Mouse (Mus musculus) CD4-positive helper T cell, adult 2 months (primary cell): Measurements from ENCODE around the gene Srd5a3.

Experiments
- DNase-seq: peaks from one replicate; pipeline ENCODE4 v3.0.0-alpha.2; 2012; ENCODE audit warnings: low read depth, missing footprints, low spot score

The Srd5a3 gene

DNA sequence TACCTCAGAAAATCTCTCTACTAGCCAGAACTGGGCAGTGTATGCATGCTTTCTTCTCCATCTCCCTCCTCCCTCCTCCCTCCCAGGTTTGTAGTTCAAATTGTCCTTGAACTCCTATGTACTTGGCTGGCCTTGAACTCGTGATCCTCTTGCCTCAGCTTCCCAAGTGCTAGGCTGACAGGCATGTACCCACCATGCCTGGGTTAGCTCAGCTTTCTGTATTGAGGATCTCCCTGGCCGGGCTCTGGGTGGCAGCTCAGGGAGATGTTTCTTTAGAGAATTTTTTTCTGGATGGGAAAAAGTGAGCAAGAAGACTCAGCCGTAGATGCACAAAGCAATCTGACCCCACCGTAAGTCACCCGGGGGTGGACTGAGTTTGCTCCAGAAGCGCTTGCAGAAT is 12.9 kb downstream of the Srd5a3 start:
- no peak for DNase-seq

GRCm38 (mm10) chr5:76153430-76153829 is 13.4 kb downstream of the Srd5a3 start:
- no peak for DNase-seq

DNA sequence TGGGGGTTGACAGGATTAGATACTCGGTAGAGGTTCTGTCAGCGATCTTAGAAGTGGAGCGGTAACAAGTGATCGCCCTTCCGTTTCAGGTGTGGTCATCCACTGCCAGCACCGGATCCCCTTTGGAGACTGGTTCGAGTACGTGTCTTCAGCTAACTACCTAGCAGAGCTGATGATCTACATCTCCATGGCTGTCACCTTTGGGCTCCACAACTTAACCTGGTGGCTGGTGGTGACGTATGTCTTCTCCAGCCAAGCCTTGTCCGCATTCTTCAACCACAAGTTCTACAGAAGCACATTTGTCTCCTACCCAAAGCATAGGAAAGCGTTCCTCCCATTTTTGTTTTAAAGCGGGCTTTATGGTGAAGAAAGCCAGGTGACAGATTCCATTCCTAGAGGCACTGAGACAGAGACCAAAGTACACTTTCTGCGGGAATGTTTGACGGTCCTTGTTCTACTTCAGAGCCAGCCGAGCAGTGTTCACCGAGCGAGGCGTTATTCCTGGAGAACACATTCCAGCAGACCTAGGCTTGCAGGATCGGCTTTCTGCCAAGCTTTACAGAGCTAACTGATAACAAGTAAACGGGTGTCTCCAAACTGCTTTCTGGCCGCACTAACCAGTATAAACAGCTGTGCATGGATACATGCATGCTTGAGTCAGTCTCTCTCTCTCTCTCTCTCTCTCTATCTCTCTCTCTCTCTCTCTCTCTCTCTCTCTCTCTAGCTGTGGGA is 14.5 kb downstream of the Srd5a3 start:
- DNase-seq, result no peak

GRCm38 (mm10) chr5:76159555-76159954 is 19.5 kb downstream of the Srd5a3 start:
- DNase-seq, result no peak

DNA sequence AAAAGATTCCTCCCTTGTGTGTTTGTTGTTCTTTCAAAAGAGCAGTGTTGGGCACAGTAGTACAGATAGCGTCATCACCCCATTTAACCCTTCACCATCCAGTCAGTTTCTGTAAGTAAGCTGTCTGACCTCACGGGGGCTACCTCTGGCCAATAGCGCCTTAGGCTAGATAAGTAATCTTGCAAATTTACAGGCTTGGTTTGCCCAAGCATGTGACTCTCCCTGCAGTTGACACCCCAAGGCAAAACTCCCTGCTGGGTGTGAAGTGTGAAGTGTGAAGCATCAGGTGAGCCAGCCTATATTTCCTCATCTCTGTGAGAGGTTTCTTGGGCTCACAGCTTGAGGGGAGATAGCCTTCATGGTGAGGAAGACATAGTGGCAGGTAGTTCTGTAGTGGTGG is 20.0 kb downstream of the Srd5a3 start:
- DNase-seq, result no peak

DNA sequence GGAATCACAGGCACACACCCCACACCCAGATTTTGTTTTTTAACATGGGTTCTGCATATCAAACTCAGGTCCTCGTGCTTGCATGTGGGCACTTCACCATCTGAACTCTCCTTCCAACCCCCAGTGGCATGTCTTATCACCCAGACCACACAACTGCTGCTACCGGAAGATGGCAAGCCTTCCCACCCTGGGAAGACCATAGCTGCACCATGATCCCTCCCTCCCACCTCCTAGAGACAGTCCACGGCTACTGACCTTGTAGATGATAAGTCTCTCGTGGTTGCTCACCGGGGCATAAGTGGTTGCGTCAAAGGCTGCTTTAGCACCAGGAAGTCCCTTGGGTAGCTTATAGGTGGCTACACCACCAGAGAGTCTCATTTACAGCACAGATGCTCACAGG is 21.4 kb downstream of the Srd5a3 start:
- DNase-seq, result no peak

- no peak for DNase-seq
Observed at GRCm38 (mm10) chr5:76162926-76163325, 22.9 kb downstream of the Srd5a3 start.

DNA sequence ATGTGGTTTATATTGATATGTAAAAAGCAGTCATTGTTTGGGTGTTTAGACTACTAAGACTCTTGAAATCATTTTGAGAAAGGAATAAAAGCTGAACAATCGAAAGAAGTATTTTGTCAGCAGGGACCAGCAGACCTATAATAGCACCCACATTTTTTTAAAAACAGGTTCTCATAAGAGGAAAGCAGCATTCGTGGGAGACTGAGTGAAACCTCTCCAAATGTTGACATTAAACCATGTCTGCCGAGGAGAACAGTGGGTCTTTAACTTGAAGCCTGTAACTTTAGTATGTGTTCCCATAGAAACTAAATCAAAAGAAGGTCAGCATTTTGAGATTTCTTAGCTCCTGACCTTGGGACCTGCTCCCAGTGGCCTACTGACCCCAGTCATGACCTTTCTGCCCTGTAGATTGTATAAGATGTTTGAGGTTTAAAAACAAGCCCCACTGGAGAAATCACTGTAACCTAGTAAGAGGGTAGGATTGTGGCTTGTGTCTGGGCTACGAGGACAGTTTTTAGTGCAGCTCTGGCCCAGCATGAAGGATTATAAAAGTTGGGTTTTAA is 23.8 kb downstream of the Srd5a3 start:
- no peak for DNase-seq

DNA sequence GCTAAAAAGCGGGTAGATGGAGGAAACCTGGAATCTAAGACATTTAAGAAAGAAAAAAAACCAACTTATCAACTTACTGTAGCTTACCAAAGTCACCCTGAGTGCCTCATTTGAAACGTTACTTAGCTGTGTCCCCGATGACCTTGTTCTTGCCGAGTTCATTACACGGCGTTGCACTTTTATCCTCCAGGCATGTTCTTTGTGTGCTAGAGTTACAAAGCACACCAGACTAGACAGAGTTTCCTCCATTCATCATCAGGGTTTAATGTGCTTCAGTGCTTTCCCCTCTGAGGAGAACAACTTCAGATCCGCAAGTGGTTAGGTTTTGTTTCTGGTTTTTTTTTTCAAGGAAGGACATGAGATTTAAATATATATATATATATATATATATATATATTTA is 24.8 kb downstream of the Srd5a3 start:
- no peak for DNase-seq

- no peak for DNase-seq
Observed at GRCm38 (mm10) chr5:76170522-76170921, 30.5 kb downstream of the Srd5a3 start.

DNA sequence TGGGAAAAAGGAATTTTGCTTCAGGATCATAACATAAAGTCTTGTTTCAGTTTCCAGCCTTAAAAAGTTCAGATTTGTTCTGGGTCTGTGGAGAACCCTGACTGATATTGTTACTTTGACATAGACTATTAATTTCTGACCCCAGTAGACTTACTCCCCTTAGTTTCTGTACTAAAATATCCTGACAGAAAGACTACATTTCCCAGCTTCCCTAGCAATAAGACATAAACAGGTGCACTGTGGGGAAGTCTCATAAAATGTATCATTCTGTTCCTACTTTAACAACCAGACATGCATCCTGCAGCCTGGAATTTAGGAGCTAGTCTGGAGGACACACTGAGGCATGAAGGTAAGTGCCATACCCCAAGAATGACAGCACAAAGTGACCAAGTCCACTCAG is 31.0 kb downstream of the Srd5a3 start:
- no peak for DNase-seq

GRCm38 (mm10) chr5:76175051-76175450 is 35.0 kb downstream of the Srd5a3 start:
- no peak for DNase-seq

GRCm38 (mm10) chr5:76176411-76176810 is 36.3 kb downstream of the Srd5a3 start:
- DNase-seq, result no peak

- no peak for DNase-seq
Observed at GRCm38 (mm10) chr5:76176841-76177240, 36.8 kb downstream of the Srd5a3 start.

DNA sequence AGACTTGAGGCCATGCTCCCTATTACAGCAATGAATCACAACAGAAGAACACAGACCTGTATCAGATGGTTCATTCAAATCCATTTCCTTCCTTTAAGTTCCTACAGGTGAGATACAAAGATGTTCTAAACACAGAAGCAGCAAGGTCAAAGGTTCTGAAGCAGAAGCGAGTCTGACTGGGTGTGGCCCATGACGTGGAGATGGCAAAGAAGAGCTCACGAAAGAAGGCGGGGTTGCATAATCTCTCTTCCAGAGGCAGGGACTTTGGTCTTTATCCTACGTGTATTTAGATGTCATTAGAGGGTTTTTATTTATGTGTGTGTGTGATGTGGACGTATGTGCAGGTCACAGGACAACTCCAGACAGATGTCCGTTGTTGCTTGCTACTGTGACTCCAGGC is 37.6 kb downstream of the Srd5a3 start:
- no peak for DNase-seq

DNA sequence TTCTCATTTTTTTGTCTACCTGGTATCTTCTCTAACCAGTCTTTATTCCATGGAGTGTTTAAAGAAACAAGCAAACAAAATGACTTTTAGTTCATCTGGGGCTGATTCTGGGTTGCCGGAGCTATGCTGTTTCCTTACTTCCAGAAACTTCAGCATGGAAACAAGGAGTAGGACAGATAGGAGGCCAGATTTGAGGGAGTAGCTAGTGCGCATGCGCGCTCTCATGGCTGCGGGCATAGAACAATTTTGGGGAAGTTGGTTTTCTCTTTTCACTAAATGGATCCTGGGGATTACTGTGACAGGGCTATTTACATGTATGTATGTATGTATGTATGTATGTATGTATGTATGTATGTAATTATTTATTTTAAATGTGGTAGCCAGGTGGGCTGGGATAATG is 39.1 kb downstream of the Srd5a3 start:
- no peak for DNase-seq

DNA sequence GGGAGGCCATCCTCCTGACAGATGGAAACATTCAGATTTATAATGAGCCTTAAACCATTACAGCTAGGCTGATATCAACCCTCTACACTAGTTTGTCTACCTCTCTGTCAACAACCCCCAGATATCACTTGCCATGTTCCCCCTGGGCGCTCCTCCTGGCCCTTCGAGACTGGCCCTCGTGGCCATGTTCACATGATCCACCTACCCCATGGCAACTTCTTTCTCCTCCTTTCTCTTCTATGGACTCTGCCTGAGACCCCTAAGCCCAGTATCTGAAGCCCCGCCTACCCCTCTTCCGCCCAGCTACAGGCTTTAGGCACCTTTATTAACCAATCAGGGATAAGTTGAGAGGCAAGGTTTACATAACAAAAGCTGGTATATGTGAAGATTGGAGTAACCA is 39.7 kb downstream of the Srd5a3 start:
- no peak for DNase-seq

DNA sequence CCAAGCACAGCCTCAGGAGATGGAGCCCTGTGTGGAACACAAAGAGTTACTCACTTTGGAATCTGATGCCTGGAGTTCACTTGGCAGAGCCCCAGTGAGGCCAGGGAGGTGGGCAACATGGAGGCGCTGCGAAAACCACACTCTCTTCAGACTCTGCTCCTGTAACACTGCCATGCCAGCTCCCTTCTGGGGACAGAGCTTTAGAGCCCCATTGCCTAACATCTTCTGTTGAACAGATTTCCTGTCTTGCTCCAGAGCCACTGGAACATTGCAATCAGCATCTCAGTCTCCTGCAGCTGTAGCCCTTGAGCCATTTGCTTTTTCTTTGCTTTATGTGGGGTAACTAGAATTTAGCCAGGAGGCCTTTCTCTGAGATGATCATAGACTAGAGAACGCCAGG is 42.3 kb downstream of the Srd5a3 start:
- no peak for DNase-seq

GRCm38 (mm10) chr5:76183043-76183749 is 43.1 kb downstream of the Srd5a3 start:
- no peak for DNase-seq

- peak; percentile 93 for DNase-seq
Observed at GRCm38 (mm10) chr5:76183750-76184261, 43.7 kb downstream of the Srd5a3 start, which contains the start of gene Tmem165. Gene Tmem165, plus strand, starts transcription at chr5:76183880.

- peak; percentile 78 for DNase-seq
Observed at GRCm38 (mm10) chr5:76184286-76185080, 44.4 kb downstream of the Srd5a3 start.

DNA sequence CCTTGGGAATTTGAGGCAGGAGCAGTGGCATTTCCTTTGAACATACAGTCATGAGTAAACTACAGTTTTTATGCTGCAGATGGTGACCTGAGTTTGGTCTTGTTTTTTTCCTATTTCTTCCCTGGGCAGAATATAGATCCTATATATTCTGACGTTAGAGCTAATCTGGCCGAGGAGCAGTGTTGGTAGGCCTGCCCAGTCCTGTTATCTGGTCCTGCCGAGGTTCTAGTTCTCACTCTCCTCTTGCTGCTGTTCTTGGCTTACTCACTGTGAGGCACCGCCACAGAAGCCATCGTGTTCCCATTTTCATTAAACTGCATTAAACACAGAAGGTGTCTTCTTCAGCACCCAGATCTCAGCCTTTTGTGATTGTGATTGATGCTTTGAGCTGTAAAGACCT is 47.8 kb downstream of the Srd5a3 start:
- no peak for DNase-seq
